Mouse (Mus musculus): Measurements from ENCODE around the gene Gm21900.
"Not testable (repeated sequence)": the region's sequence is repeated elsewhere in the genome, so short reads cannot be mapped to it uniquely, and the experiment has no call there.

Gm21900 gene

GRCm38 (mm10) chrY:10616061-10616460 is at the start of gene Gm21900:
Gene Gm21900 (plus strand): TSS chrY:10616361.
- not testable (repeated sequence) for DNase-seq (ENCODE audit: low spot score in 2 of 2)

- DNase-seq (ENCODE audit: low spot score in 2 of 2): peak in 1 of 2 experiments; percentile 1
Measured at GRCm38 (mm10) chrY:10643516-10643915, 27.4 kb downstream of the Gm21900 start.
